Comparison of ENCODE assay signal across 22 mouse cellular contexts in the genomic region with DNA sequence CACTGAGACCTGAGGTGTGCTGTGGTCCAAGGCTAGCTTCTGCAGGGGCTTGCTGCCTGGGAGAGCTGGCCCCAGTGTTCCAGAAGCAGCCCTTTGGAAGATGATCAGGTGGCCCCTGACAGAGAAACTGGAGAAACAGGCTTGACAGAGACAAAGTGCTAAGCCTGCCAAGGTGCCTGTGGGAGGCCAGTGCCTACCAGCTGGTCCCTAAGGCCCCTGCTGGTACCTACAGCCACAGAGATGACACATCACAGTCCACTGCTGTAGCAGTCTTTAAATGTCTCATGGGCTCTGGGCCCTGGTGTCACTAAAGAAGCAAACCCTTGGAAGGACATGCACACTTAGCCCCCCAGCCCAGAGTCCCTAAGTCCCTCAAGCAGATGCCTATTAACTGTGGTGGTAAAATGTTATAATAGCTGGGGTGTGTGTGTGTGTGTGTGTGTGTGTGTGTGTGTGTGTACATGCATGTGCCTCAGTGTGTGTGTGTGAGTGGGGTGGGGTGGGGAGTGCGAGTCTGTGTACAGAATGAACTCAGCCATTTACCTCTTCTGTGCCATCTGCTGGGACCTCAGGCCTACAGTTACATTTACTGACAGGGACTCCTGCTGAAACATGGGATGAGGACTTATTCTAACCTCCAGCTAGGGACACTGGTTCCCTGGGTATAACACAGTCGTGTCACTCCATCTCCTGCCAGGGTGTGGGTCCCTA. TPM values are rescaled to one million over a fixed set of nuclear protein-coding genes. Genes with fewer than 3 reads are reported as not detected.
A peak's percentile ranks its signal among the peaks of the same experiment; 100 is the strongest.
DNase-seq lines count a peak whose midpoint lies in the region; ATAC-seq and TF ChIP-seq lines count a peak whose summit lies in the region.
"Had no signal": no experiment of that assay in that cellular context is flagged by ENCODE, and none has a peak within 500 bp of the region (broad histone marks: within the 10 kb centered on the region; RNA-seq: fewer than 3 reads in every experiment).

No protein-coding gene starts in this region.

- TF ChIP-seq CTCF in cerebellum, adult 2 months (IDR thresholded peaks at IDR 0.05; ENCODE audit: borderline replicate concordance, insufficient read depth, low read depth, low read length) = 0 out of 2 replicates have a peak, but pooled peaks have one; percentile 6

- no peak overlapping the region for H3K4me3 ChIP-seq in forebrain, embryonic 13.5 days
- H3K4me3 ChIP-seq in forebrain, embryonic 10.5 days = no peak overlapping the region
- no peak overlapping the region for H3K4me3 ChIP-seq in cerebellum, adult 2 months (replicated peaks; ENCODE audit: insufficient read depth, low read depth, low read length)
- H3K4me3 ChIP-seq: embryonic facial prominence, embryonic 12.5 days; erythroblast, embryonic 14.5 days; gastrocnemius, adult 2 months; midbrain, embryonic 10.5 days had no signal

- H3K27me3 ChIP-seq in forebrain, embryonic 13.5 days = 0 out of 2 replicates have a peak, but pooled peaks cover 6% of the 10 kb centered on the region
- H3K27me3 ChIP-seq in forebrain, embryonic 10.5 days (ENCODE audit: poor library complexity, severe bottlenecking) = peaks cover 59% of the 10 kb centered on the region
- H3K27me3 ChIP-seq in cerebellum, adult 2 months (ENCODE audit: control insufficient read depth, insufficient read depth, low read length) = no peaks in the 10 kb centered on the region
- H3K27me3 ChIP-seq: embryonic facial prominence, embryonic 12.5 days had no signal

- H3K36me3 ChIP-seq in forebrain, embryonic 13.5 days (ENCODE audit: poor library complexity, severe bottlenecking) = no peaks in the 10 kb centered on the region
- no peaks in the 10 kb centered on the region for H3K36me3 ChIP-seq in forebrain, embryonic 10.5 days (replicated peaks)
- H3K36me3 ChIP-seq: embryonic facial prominence, embryonic 12.5 days; midbrain, embryonic 10.5 days had no signal

- intact Hi-C loops in left cerebral cortex, postnatal 4 days (cut with DNase I) = no loop called here

- no peak for ATAC-seq in forebrain, embryonic 13.5 days
- ATAC-seq: forebrain, embryonic 14.5 days had no signal

- no peak for DNase-seq in forebrain, embryonic 10.5 days (ENCODE audit: extremely low spot score, low spot score)
- DNase-seq in left cerebral cortex, postnatal 4 days = peak; percentile 74
- DNase-seq in left cerebral cortex, adult 9 months (ENCODE audit: low spot score in 2 of 2) = no peak
- peak; percentile 90 to 96 for DNase-seq in cerebellum, adult 2 months
- peak; percentile 91 to 92 for DNase-seq in cerebellum, postnatal 25 days
- DNase-seq in lung, postnatal 10 days = no peak
- DNase-seq in B cell, adult 2 months = no peak
- DNase-seq: adrenal gland, postnatal 25 days; gastrocnemius, adult 2 months; kidney, postnatal 4 days; thymus, adult 2 months; thymus, postnatal 4 days had no signal

- H3K27ac ChIP-seq in forebrain, embryonic 13.5 days = no peak overlapping the region
- no peak overlapping the region for H3K27ac ChIP-seq in forebrain, embryonic 10.5 days
- H3K27ac ChIP-seq in cerebellum, adult 2 months (ENCODE audit: insufficient read depth, low read length) = peak overlapping the region; percentile 97
- H3K27ac ChIP-seq: embryonic facial prominence, embryonic 12.5 days; gastrocnemius, adult 2 months; macrophage; midbrain, embryonic 10.5 days; stomach, postnatal 0 days had no signal

- 0 out of 2 replicates have a peak, but pooled peaks have one; percentile 20 for TF ChIP-seq POLR2A in cerebellum, adult 2 months (IDR thresholded peaks at IDR 0.05; ENCODE audit: borderline replicate concordance, insufficient read depth, low read length)

- WGBS in forebrain, embryonic 13.5 days = 83% methylated on average over 2 of the region's 2 CpGs
- 80% methylated on average over 2 of the region's 2 CpGs for WGBS in forebrain, embryonic 10.5 days
- WGBS in cerebellum, adult 2 months = 23% methylated on average over 2 of the region's 2 CpGs

- H3K9ac ChIP-seq in forebrain, embryonic 13.5 days = 0 out of 2 replicates have a peak overlapping the region, but pooled peaks have one; percentile 14
- H3K9ac ChIP-seq: embryonic facial prominence, embryonic 12.5 days had no signal

- H3K4me2 ChIP-seq in forebrain, embryonic 13.5 days = no peak overlapping the region
- H3K4me2 ChIP-seq: embryonic facial prominence, embryonic 12.5 days had no signal

- no peaks in the 10 kb centered on the region for H3K9me3 ChIP-seq in forebrain, embryonic 13.5 days (replicated peaks)
- H3K9me3 ChIP-seq in forebrain, embryonic 10.5 days = no peaks in the 10 kb centered on the region
- H3K9me3 ChIP-seq: embryonic facial prominence, embryonic 12.5 days; midbrain, embryonic 10.5 days had no signal

- peaks cover 10% of the 10 kb centered on the region for H3K4me1 ChIP-seq in forebrain, embryonic 13.5 days
- peaks cover 27% of the 10 kb centered on the region for H3K4me1 ChIP-seq in forebrain, embryonic 10.5 days
- peaks cover 33% of the 10 kb centered on the region for H3K4me1 ChIP-seq in cerebellum, adult 2 months (ENCODE audit: control insufficient read depth, insufficient read depth, low read length)

RNA-seq across cellular contexts. Expression of a gene that starts 19.7 kb away (rescaled TPM):
- polyA plus RNA-seq in forebrain, embryonic 13.5 days (2015; fragmentation: Nextera tagmentation; extraction: Ambion mirVana) = 9.1 and 12.8 TPM in 2 replicates
- polyA plus RNA-seq in forebrain, embryonic 10.5 days (2016; fragmentation: Nextera tagmentation; extraction: Ambion mirVana) = 30.4 and 30.9 TPM in 2 replicates
- 1 to 10 TPM; 3.9 to 4.6 TPM for total RNA-seq in left cerebral cortex, postnatal 4 days (2021)
- polyA plus RNA-seq in cerebellum, adult 2 months (2012; rRNA removed) = 1.1 and 1.4 TPM in 2 replicates
- total RNA-seq: gastrocnemius, adult 2 months; hematopoietic stem cell, adult 5-6 weeks; liver, adult 2 months; neutrophil, adult 5-6 weeks had no signal
- polyA plus RNA-seq: erythroblast, embryonic 14.5 days; macrophage had no signal

RNA-seq across cellular contexts. Expression of a gene that starts 52.7 kb away (rescaled TPM):
- polyA plus RNA-seq in forebrain, embryonic 13.5 days (2015; fragmentation: Nextera tagmentation; extraction: Ambion mirVana) = 101 and 105 TPM in 2 replicates
- 65.7 and 68.8 TPM in 2 replicates for polyA plus RNA-seq in forebrain, embryonic 10.5 days (2016; fragmentation: Nextera tagmentation; extraction: Ambion mirVana)
- 100 to 1,000 TPM; 228 to 247 TPM for total RNA-seq in left cerebral cortex, postnatal 4 days (2021)
- 49.5 and 50.6 TPM in 2 replicates for polyA plus RNA-seq in cerebellum, adult 2 months (2012; rRNA removed)

Comparison
In these comparisons a context has a peak if more than half of its experiments do, and no peak if none do; other contexts are left out.
1. DNase-seq: peak in left cerebral cortex, postnatal 4 days (single experiment), cerebellum, adult 2 months (2 of 2) and cerebellum, postnatal 25 days (2 of 2); none in forebrain, embryonic 10.5 days (single experiment), left cerebral cortex, adult 9 months (0 of 2), lung, postnatal 10 days (single experiment) and B cell, adult 2 months (0 of 2).